Mouse (Mus musculus) heart, postnatal 14 days (tissue): Measurements from ENCODE around the gene Nags. TPM values are rescaled to one million over a fixed set of nuclear protein-coding genes. Genes with fewer than 3 reads are reported as not detected.
A peak's percentile ranks its signal among the peaks of the same experiment; 100 is the strongest.

Source experiments
- DNase-seq, 2 experiments: peaks; one replicate each; pipeline ENCODE4 v3.0.0; 2021 to 2022
- intact Hi-C: fragments of 180-260 bp; cut with DNase I; formaldehyde crosslinking; loops from one replicate; pipeline ENCODE4 v1.15.1; 2025
- long read RNA-seq, 2 experiments: library from polyadenylated mRNA; stranded (forward); transcript quantifications; one replicate each; pipeline ENCODE4 v2.0.0; 2021
- total RNA-seq, 2 experiments: library from RNA; stranded (reverse); gene quantifications; 2 replicates each; pipeline ENCODE4 v1.2.3; 2021

Gene Nags
- not detected for total RNA-seq
- long read RNA-seq, experiment 1: 0 reads
- long read RNA-seq, experiment 2: 0 reads

- intact Hi-C loops: no loop called here
- DNase-seq: no peak
Observed at GRCm38 (mm10) chr11:102145471-102146001, at the start of gene Nags. Nags (plus strand) TSS chr11:102145513.

- DNase-seq: no peak
- intact Hi-C loops: no loop called here
Observed at GRCm38 (mm10) chr11:102095676-102096075, 49.6 kb upstream of the Nags start.

- intact Hi-C loops: no loop called here
- DNase-seq: no peak
Observed at GRCm38 (mm10) chr11:102096446-102096845, 48.9 kb upstream of the Nags start.

- intact Hi-C loops: no loop called here
- peak; percentile 61 to 72 for DNase-seq
Observed at GRCm38 (mm10) chr11:102096887-102097391, 48.4 kb upstream of the Nags start.

DNA sequence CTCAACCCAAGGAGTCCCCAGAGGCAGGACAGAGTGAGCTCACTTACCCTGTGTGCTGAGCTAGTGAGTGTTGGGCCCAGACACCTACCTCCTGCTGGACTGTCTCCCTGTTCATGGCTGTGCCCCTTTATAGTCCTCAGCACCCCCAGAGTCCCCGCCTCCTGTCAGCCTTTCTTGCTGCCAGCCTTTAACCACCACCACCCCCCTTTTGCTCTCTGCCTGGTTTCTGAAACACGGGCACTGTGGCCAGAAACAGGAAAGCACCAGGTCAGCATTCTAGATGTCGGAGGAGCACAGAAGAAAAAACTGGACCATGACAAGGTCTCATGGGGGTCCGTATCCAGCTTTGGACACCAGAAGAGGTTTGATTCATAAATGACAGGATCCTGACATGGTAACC, 44.1 kb upstream of the Nags start, which contains the start of gene Ppy:
TSS of gene Ppy (minus strand) at position 101 of the 400 bp plus-strand sequence.
- no peak for DNase-seq
- intact Hi-C loops: no loop called here

GRCm38 (mm10) chr11:102102485-102103258, 42.6 kb upstream of the Nags start:
- intact Hi-C loops: loop anchor here (1.0 to 2.0 kb wide), 2 partner anchors 36 to 164 kb away; no protein-coding TSS in a partner anchor
- DNase-seq: peak; percentile 76 to 86

GRCm38 (mm10) chr11:102106911-102107310, 38.4 kb upstream of the Nags start:
- DNase-seq: no peak
- intact Hi-C loops: no loop called here

DNA sequence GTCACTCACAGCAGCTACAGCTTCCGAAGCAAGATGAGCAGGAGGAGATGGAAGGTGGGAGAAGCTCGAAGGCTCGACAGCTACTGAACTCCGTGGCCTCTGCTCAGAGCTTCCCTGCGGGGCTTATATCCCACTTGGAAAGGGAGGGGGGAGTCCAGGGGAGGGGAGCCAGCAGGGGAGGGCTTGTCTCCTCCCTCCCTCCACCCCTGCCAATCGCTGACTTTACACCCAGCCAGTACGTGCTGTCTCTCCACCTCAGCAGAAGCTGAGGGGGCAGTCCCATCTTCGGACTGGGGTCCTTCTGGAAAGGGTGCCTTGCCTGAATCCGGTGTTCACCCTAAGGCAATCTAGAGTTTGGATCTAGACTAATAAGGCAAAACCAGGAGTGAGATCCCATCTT, 37.6 kb upstream of the Nags start, which contains the start of gene Pyy:
TSS of gene Pyy (minus strand) at position 101 of the 400 bp plus-strand sequence.
- no peak for DNase-seq
- intact Hi-C loops: no loop called here

DNA sequence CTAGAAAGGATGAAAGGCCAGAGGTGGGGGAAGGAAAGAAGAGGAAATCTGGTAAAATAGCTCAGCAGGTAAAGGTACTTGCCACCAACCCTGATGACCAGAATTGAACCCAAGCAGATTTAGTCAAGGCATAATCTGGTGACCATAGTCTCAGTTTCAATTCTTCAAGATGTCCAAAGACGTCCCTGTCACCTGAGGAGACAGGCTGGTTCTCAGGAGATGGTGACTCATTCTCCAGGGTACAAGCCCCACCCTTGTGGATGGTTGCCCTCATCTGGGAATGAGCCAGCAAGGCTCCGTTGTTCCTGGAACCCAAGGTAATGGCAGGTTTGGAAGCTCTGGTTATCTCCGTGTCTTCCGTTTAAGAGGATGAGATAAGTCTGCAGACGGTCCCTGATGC, 33.7 kb upstream of the Nags start:
- intact Hi-C loops: no loop called here

DNA sequence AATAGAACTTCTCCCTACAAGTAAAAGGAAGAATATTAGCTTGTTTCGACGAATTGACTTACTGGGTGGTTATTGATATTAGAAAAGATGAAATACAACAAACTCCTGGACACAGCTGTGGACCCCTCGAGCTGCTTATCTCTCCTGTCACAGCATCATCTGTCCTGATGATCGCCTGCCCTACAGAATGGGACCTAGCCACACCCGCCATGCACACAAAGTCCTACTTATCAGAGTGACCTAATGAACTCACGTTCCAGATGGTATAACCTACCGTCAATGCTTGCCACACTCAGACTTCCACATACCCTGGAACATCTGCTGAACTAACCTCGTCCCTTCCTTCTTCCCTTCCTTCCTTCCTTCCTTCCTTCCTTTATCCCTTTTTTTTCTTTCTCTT, 29.1 kb upstream of the Nags start:
- intact Hi-C loops: no loop called here
- no peak for DNase-seq

More for the DNA sequence above, 33.7 kb upstream of the Nags start:
- DNase-seq: no peak

GRCm38 (mm10) chr11:102117386-102117785, 27.9 kb upstream of the Nags start:
- no peak for DNase-seq
- intact Hi-C loops: no loop called here

DNA sequence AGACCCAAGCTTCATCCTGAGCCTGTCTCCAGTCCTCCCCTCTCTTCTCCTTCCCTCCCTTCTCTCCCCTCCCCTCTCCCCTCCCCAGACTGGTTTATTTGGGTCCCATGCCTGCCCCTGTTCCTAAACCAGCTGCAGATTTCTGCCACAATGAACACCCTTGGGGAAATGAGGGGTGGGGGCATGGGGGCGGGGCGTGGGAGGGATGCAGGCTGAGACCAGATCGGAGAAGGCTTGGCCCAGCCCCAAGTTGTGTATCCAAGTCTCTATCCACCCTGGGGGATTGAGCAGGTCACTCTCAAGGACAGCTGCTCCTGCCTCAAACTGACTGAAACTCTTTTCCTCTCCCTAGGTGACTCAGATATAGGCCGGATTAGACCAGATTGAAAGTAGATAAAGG, 10.8 kb upstream of the Nags start:
- intact Hi-C loops: loop anchor here (10.0 kb wide), 1 partner anchor 210 kb away; no protein-coding TSS in a partner anchor
- no peak for DNase-seq

- no peak for DNase-seq
- intact Hi-C loops: loop anchor here (1.0 to 10.0 kb wide), 4 partner anchors 36 to 213 kb away; partner anchors contain the start of gene Dusp3
Observed at GRCm38 (mm10) chr11:102137625-102138446, 7.5 kb upstream of the Nags start.

GRCm38 (mm10) chr11:102138447-102138740, 6.9 kb upstream of the Nags start:
- peak; percentile 65 to 77 for DNase-seq
- intact Hi-C loops: loop anchor here (1.0 to 10.0 kb wide), 4 partner anchors 36 to 214 kb away; partner anchors contain the start of gene Dusp3

GRCm38 (mm10) chr11:102140508-102140907, 4.8 kb upstream of the Nags start:
- intact Hi-C loops: no loop called here
- DNase-seq: peak; percentile 58 to 76

DNA sequence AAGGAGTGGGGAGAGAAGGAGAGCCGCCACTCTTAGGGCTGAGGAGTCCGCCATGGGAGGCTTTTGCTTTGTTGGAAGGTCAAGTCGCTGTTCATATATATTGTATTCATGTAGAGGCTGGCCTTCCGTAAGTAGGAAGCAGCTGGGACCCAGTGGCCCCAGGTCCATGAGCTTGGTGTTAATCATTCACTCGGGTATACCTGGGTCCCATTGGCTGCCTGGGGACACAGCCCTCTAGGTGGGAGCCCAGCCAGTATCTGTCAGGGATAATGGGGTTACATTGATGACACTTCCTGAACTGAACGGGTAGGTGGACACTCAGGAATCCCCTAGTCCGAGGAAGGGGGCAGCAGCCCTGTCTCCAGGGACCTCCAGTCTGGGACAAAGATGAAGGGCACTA, 3.0 kb upstream of the Nags start:
- intact Hi-C loops: no loop called here
- no peak for DNase-seq

- no peak for DNase-seq
- intact Hi-C loops: no loop called here
Observed at GRCm38 (mm10) chr11:102144957-102145470, 299 bp upstream of the Nags start.

GRCm38 (mm10) chr11:102146005-102146404, 692 bp downstream of the Nags start:
- DNase-seq: no peak
- intact Hi-C loops: no loop called here

- intact Hi-C loops: no loop called here
Observed at GRCm38 (mm10) chr11:102146531-102146930, 1.2 kb downstream of the Nags start.

GRCm38 (mm10) chr11:102147213-102147989, 2.1 kb downstream of the Nags start:
- DNase-seq: no peak
- intact Hi-C loops: no loop called here

More at GRCm38 (mm10) chr11:102146531-102146930, 1.2 kb downstream of the Nags start:
- no peak for DNase-seq
